7 mouse cellular contexts compared by ENCODE assay signal in genomic region chr7:73537634-73538423, GRCm38 (mm10). TPM values are rescaled to one million over a fixed set of nuclear protein-coding genes. Genes with fewer than 3 reads are reported as not detected.
DNase-seq lines count a peak whose midpoint lies in the region; ATAC-seq lines count a peak whose summit lies in the region.

No protein-coding gene starts in this region.

- H3K9me3 ChIP-seq in embryonic facial prominence, embryonic 11.5 days (replicated peaks; ENCODE audit: control insufficient read depth, low read length), result no peaks in the 10 kb centered on the region
- H3K9me3 ChIP-seq in limb, embryonic 11.5 days (ENCODE audit: control insufficient read depth, low read length), result no peaks in the 10 kb centered on the region
- H3K9me3 ChIP-seq in midbrain, embryonic 14.5 days (ENCODE audit: control insufficient read depth, low read length), result no peaks in the 10 kb centered on the region

- H3K4me3 ChIP-seq in embryonic facial prominence, embryonic 11.5 days (ENCODE audit: low read depth, low read length), result peak overlapping the region; percentile 24
- H3K4me3 ChIP-seq in limb, embryonic 11.5 days (ENCODE audit: low read depth, low read length), result peak overlapping the region; percentile 30
- H3K4me3 ChIP-seq in midbrain, embryonic 14.5 days (replicated peaks; ENCODE audit: low read depth, low read length), result peak overlapping the region; percentile 47

- no peaks in the 10 kb centered on the region for H3K4me1 ChIP-seq in embryonic facial prominence, embryonic 11.5 days (ENCODE audit: control insufficient read depth, insufficient read depth, low read length)
- H3K4me1 ChIP-seq in limb, embryonic 11.5 days (ENCODE audit: control insufficient read depth, insufficient read depth, low read length), result peaks cover 8% of the 10 kb centered on the region
- H3K4me1 ChIP-seq in midbrain, embryonic 14.5 days (ENCODE audit: control insufficient read depth, insufficient read depth, low read length), result peaks cover 21% of the 10 kb centered on the region

- under 1% methylated on average over 46 of the region's 46 CpGs for WGBS in embryonic facial prominence, embryonic 11.5 days
- under 1% methylated on average over 46 of the region's 46 CpGs for WGBS in limb, embryonic 11.5 days
- under 1% methylated on average over 46 of the region's 46 CpGs for WGBS in midbrain, embryonic 14.5 days

- peak overlapping the region; percentile 32 for H3K9ac ChIP-seq in embryonic facial prominence, embryonic 11.5 days (replicated peaks; ENCODE audit: low read length)
- peak overlapping the region; percentile 69 for H3K9ac ChIP-seq in limb, embryonic 11.5 days (ENCODE audit: low read length)
- H3K9ac ChIP-seq in midbrain, embryonic 14.5 days (replicated peaks; ENCODE audit: low read length), result peak overlapping the region; percentile 67

- H3K27me3 ChIP-seq in embryonic facial prominence, embryonic 11.5 days (ENCODE audit: control insufficient read depth, insufficient read depth, low read length), result no peaks in the 10 kb centered on the region
- no peaks in the 10 kb centered on the region for H3K27me3 ChIP-seq in limb, embryonic 11.5 days (ENCODE audit: control insufficient read depth, insufficient read depth, low read length)
- no peaks in the 10 kb centered on the region for H3K27me3 ChIP-seq in midbrain, embryonic 14.5 days (ENCODE audit: control insufficient read depth, insufficient read depth, low read length)

- peak; percentile 100 for DNase-seq in adrenal gland, postnatal 14 days
- DNase-seq in embryonic facial prominence, embryonic 11.5 days (ENCODE audit: low spot score), result peak; percentile 99
- DNase-seq in kidney, adult 18-20 months, result peak; percentile 100
- DNase-seq in limb, embryonic 11.5 days (ENCODE audit: low spot score), result peak; percentile 100
- peak; percentile 99 for DNase-seq in midbrain, embryonic 14.5 days
- peak; percentile 100 for DNase-seq in spleen, adult 18-20 months

- H3K4me2 ChIP-seq in embryonic facial prominence, embryonic 11.5 days (ENCODE audit: low read depth, low read length), result peak overlapping the region; percentile 64
- peak overlapping the region; percentile 70 for H3K4me2 ChIP-seq in limb, embryonic 11.5 days (ENCODE audit: low read depth, severe bottlenecking)
- peak overlapping the region; percentile 85 for H3K4me2 ChIP-seq in midbrain, embryonic 14.5 days (ENCODE audit: low read length)

- H3K36me3 ChIP-seq in embryonic facial prominence, embryonic 11.5 days (replicated peaks; ENCODE audit: control insufficient read depth, insufficient read depth, low read depth, low read length), result no peaks in the 10 kb centered on the region
- 0 out of 2 replicates have a peak, but pooled peaks cover 2% of the 10 kb centered on the region for H3K36me3 ChIP-seq in limb, embryonic 11.5 days (ENCODE audit: control insufficient read depth, insufficient read depth, low read length)
- no peaks in the 10 kb centered on the region for H3K36me3 ChIP-seq in midbrain, embryonic 14.5 days (ENCODE audit: control insufficient read depth, insufficient read depth, low read length)

- peak; percentile 99 for ATAC-seq in embryonic facial prominence, embryonic 11.5 days (replicated peaks; ENCODE audit: insufficient number of reproducible peaks, low FRiP score, low TSS enrichment, low read depth)
- ATAC-seq in granulocyte monocyte progenitor cell, adult 5-6 weeks (replicated peaks; ENCODE audit: poor library complexity, severe bottlenecking), result peak; percentile 87
- ATAC-seq in limb, embryonic 11.5 days (ENCODE audit: insufficient number of reproducible peaks, low FRiP score, low TSS enrichment, low read depth), result peak; percentile 99
- peak; percentile 98 for ATAC-seq in midbrain, embryonic 14.5 days (ENCODE audit: low FRiP score, low TSS enrichment)

- peak overlapping the region; percentile 65 for H3K27ac ChIP-seq in embryonic facial prominence, embryonic 11.5 days (replicated peaks; ENCODE audit: low read depth, low read length)
- H3K27ac ChIP-seq in limb, embryonic 11.5 days (replicated peaks; ENCODE audit: low read depth, low read length), result peak overlapping the region; percentile 91
- H3K27ac ChIP-seq in midbrain, embryonic 14.5 days (replicated peaks; ENCODE audit: low read depth, low read length), result peak overlapping the region; percentile 95

RNA-seq across cellular contexts. Expression of gene Chd2, which starts 3.8 kb away (rescaled TPM):
- total RNA-seq in adrenal gland, postnatal 14 days (2021), result 45.1 and 52.8 TPM in 2 replicates
- 46.6 and 47.8 TPM in 2 replicates for polyA plus RNA-seq in embryonic facial prominence, embryonic 11.5 days (2014; fragmentation: Nextera tagmentation; extraction: Ambion mirVana)
- 42.3 and 47.5 TPM in 2 replicates for total RNA-seq in granulocyte monocyte progenitor cell, adult 5-6 weeks (2014; fragmentation: Nextera tagmentation)
- 93.8 and 118 TPM in 2 replicates for total RNA-seq in granulocyte monocyte progenitor cell, adult 5-6 weeks (2017)
- 48.9 and 64.6 TPM in 2 replicates for polyA plus RNA-seq in limb, embryonic 11.5 days (2014; fragmentation: Nextera tagmentation; extraction: Ambion mirVana)
- polyA plus RNA-seq in midbrain, embryonic 14.5 days (2014; fragmentation: Nextera tagmentation; extraction: Ambion mirVana), result 35.9 and 49.8 TPM in 2 replicates

Comparison
In these comparisons a context has a peak if more than half of its experiments do, and no peak if none do; other contexts are left out.
1. Peak in every context shown above with its lines: DNase-seq, ATAC-seq, H3K4me3 ChIP-seq and H3K27ac ChIP-seq.